Mouse (Mus musculus): Measurements from ENCODE around the gene Clca1. TPM values are rescaled to one million over a fixed set of nuclear protein-coding genes. Genes with fewer than 3 reads are reported as not detected.
"Not testable (repeated sequence)": the region's sequence is repeated elsewhere in the genome, so short reads cannot be mapped to it uniquely, and the experiment has no call there.

Clca1 gene
- total RNA-seq (2021): not detected

DNA sequence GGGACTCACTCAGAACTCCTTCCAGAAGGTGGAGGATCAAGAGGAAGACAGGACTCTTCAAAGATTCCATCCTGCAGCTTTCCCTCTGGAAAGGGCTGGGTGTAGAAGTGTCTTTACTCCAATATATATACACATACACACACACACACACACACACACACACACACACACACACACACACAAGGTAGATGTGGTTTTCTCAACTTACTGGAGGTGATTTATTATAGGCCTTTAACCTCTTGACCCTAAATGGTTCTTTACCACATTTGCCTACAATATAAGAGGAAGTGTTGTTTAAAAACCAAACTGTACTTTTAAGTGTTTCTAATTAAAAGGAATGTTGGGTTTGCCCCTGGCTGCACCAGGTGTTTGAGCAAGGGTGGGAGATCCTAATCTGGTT is at the start of gene Clca1:
Gene Clca1, minus strand, starts transcription at position 101 of the 400 bp plus-strand sequence.
- intact Hi-C loops (cut with DNase I): no loop called here
- no peak for DNase-seq (ENCODE audit: extremely low spot score in 1 of 2, low spot score in 2 of 2)

- intact Hi-C loops (cut with DNase I): no loop called here
- no peak for DNase-seq (ENCODE audit: extremely low spot score in 1 of 2, low spot score in 2 of 2)
These were observed 48.3 kb upstream of the Clca1 start for GRCm38 (mm10) chr3:145080904-145081303.

DNA sequence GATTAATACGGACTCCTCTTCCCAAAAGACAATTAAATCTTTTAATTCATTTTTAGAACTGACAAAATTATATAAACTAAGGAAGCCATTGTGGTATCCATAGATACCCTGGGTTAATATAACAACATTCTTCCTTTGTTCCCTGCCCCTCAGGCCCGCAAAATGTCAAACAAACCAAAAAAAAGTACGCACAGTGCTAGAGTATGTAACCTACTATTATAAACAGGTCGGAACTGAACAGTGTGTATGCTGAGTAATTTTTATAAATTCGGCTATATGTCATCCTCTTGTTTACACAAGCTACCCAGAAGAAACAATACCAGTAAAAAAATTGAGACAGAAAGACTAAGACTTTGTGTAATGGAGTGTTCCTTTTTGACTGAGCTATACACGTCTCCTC is 45.8 kb upstream of the Clca1 start:
- intact Hi-C loops (cut with DNase I): no loop called here
- DNase-seq (ENCODE audit: extremely low spot score in 1 of 2, low spot score in 2 of 2): no peak

DNA sequence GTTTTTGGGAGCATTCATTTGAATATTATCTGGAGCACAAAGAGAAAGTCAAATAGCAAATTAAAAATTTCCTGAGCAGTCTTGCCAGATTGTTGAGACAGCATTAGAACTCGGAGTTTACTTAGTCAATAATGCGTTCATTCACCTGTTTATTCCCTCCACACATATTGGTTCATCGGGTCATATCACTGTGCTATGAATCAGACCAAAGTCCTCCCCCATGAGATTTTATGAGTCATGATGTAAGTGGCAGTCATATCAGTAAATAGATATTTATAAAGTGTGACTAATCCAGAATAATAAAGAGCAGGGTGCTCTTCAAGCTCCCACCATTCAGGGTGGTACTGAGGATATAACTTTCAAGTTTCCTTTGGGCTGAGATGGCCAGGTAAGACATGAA is 39.8 kb upstream of the Clca1 start:
- DNase-seq (ENCODE audit: extremely low spot score in 1 of 2, low spot score in 2 of 2): no peak
- intact Hi-C loops (cut with DNase I): no loop called here

GRCm38 (mm10) chr3:145068964-145069363 is 36.4 kb upstream of the Clca1 start:
- intact Hi-C loops (cut with DNase I): no loop called here
- no peak for DNase-seq (ENCODE audit: extremely low spot score in 1 of 2, low spot score in 2 of 2)

GRCm38 (mm10) chr3:145055138-145055537 is 22.6 kb upstream of the Clca1 start:
- intact Hi-C loops (cut with DNase I); DNase-seq (ENCODE audit: extremely low spot score in 1 of 2, low spot score in 2 of 2): not testable (repeated sequence)

- no peak for DNase-seq (ENCODE audit: extremely low spot score in 1 of 2, low spot score in 2 of 2)
- intact Hi-C loops (cut with DNase I): no loop called here
These were observed 17.2 kb upstream of the Clca1 start for GRCm38 (mm10) chr3:145049820-145050219.

- intact Hi-C loops (cut with DNase I): no loop called here
- DNase-seq (ENCODE audit: extremely low spot score in 1 of 2, low spot score in 2 of 2): no peak
These were observed 6.2 kb upstream of the Clca1 start for GRCm38 (mm10) chr3:145038813-145039212.

DNA sequence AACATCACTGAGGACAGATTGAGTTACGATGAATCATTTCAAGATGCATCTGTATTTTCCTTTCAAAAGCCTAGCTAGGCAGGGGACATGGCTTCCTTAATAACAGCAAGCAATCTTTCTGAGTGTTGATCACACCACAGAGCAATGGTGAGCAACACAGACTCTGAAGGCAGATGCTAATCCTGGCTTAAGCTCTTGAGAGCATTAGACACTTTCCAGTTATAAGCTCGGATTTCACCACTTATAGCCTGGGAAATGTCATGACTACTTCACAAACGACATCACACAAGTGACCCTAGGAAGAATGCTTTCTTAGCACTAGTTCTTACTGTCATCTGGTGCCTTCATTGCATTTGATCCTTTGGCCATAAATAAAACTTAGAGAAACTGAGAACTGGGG is 4.5 kb downstream of the Clca1 start:
- intact Hi-C loops (cut with DNase I): loop anchor here (10.0 kb wide), 1 partner anchor 203 kb away; no protein-coding TSS in a partner anchor
- DNase-seq (ENCODE audit: extremely low spot score in 1 of 2, low spot score in 2 of 2): no peak

DNA sequence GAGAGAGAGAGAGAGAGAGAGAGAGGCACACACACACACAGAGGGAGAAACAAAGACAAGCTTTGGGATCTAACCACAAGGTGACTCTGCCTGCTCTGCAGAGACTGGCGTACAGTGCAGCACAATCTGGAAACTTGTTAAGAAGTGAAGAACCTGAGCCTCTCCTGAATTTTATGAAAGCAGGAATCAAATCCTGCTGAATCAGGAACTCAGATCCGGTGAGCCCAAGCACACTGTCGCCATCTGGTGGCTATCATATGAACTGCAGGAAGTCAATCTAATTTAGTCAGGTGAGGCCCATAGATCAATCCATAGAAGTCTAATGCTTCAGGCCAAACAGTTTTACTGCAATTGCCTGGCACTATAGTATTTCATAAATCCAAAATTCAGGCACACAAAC is 5.8 kb downstream of the Clca1 start:
- intact Hi-C loops (cut with DNase I): loop anchor here (10.0 kb wide), 1 partner anchor 202 kb away; no protein-coding TSS in a partner anchor
- DNase-seq (ENCODE audit: extremely low spot score in 1 of 2, low spot score in 2 of 2): peak; percentile 28 to 31

- intact Hi-C loops (cut with DNase I): no loop called here
- no peak for DNase-seq (ENCODE audit: extremely low spot score in 1 of 2, low spot score in 2 of 2)
These were observed 14.8 kb downstream of the Clca1 start for GRCm38 (mm10) chr3:145017807-145018206.

DNA sequence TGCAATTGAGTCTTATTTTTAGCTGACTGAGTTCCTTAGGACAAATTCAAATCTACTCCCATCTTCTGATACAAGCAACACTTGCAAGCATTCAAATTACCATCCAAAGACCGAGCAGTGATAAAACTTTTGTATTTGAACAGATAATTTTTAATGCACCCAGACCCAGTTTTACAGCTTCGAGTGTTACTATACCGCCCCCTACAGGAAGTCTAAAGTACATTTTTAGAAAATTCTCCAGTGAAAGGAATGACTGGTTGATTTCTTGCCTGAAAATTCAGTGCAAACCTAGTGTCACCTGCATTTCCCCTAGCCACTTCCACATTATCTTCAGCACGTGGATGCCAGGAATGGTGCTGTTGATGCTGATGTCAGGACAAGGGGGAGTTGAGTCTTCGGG is 28.2 kb downstream of the Clca1 start:
- intact Hi-C loops (cut with DNase I): no loop called here
- DNase-seq (ENCODE audit: extremely low spot score in 1 of 2, low spot score in 2 of 2): no peak

DNA sequence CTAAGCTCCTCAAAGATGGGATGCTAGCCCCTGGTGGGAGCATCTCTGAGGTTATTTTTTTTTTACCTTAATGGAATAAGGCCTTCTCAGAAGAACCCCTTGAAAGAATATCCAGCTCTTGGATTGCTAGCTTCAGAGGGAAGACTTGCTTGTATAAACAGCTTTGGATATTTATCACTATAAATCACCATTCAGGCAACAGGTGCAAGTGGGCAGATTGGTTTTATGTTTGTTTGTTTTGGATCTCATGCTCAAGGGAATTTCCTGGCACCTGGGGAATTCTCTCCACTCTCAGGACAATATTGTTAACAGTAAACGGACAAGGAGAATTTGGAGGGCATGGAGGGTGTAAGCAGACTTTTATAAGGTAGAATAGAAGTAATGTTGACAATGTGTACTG is 31.7 kb downstream of the Clca1 start:
- intact Hi-C loops (cut with DNase I): no loop called here
- no peak for DNase-seq (ENCODE audit: extremely low spot score in 1 of 2, low spot score in 2 of 2)

- intact Hi-C loops (cut with DNase I): no loop called here
- DNase-seq (ENCODE audit: extremely low spot score in 1 of 2, low spot score in 2 of 2): no peak
These were observed 39.5 kb downstream of the Clca1 start for GRCm38 (mm10) chr3:144993055-144993454.

DNA sequence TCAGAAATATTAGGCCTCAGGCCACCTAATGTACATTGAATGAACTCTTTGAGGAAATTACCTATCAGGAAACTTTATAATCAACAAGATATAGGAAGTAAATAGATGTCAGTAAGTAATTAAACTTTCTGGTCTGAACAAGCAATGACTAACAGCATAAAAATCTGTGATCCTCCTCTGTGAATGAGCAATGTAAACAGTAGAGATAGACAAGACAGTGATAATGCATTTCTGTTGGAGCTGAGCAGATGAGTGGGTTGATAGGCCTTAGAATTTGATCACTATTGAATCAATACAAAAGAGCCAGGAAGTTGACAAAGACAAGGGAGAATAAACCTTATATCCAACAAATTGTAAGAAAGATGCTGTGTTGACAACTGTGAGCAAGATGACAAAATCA is 40.0 kb downstream of the Clca1 start:
- intact Hi-C loops (cut with DNase I): no loop called here
- DNase-seq (ENCODE audit: extremely low spot score in 1 of 2, low spot score in 2 of 2): no peak

DNA sequence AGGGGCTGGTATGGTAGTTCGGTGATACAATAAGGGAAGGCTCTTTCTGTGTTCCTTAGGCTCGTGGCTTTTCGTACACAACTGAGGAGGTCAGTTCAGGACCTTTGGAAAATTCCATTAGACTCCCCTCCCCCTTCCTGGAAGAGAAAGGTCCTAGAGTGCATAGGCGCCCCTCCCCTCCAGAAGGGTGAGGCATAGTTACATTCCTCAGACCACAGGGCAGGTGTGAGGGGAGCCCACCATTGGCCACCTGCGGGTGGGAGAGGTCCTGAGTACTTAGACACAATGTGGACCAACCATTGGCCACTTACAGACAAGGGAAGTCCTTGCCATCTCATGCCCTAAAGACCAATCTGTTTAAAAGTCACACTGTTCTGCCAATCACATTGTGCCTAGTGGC is 46.7 kb downstream of the Clca1 start:
- DNase-seq (ENCODE audit: extremely low spot score in 1 of 2, low spot score in 2 of 2): no peak
- intact Hi-C loops (cut with DNase I): no loop called here

DNA sequence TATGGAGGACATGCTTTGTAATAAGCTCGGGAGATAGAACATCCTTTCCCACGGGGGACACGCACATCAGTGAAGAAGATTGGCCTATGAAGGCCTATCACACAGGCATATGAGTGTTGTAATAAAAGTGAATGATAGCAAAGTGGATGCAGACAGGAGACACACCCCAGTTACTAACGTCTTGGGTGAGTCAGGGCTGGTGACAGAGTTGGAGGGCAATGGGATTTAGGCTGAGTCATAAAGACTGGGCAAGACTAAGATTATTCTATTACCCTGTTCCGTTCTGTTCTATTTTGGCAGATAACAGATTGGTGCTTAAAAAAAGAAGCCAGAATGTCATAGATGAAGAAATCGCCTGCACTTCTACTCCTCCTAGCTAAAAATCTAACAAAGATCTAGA is 52.0 kb downstream of the Clca1 start:
- DNase-seq (ENCODE audit: extremely low spot score in 1 of 2, low spot score in 2 of 2): no peak

DNA sequence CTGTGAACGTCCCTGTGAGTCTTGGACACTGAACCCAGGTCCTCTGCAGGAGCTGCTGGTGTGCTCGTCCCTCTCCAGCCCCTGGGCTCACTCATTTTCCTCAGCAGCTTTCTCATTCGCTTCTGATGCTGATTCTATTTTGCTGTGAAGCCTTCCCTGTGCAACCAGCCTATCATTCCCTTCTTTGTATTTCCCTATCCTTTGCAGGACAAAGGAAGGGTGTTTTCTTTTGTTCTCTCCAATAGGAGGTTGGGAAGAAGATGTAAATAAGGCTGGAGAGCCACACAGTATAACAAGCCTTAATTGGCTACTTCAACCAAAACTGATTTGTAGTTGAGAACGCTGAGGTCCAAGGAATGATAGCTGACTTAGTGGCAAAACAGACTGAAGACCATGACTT is 54.9 kb downstream of the Clca1 start:
- intact Hi-C loops (cut with DNase I): no loop called here
- DNase-seq (ENCODE audit: extremely low spot score in 1 of 2, low spot score in 2 of 2): no peak

More for the DNA sequence above, 52.0 kb downstream of the Clca1 start:
- intact Hi-C loops (cut with DNase I): no loop called here

GRCm38 (mm10) chr3:144976091-144976490 is 56.5 kb downstream of the Clca1 start:
- DNase-seq (ENCODE audit: extremely low spot score in 1 of 2, low spot score in 2 of 2): no peak
- intact Hi-C loops (cut with DNase I): no loop called here

- intact Hi-C loops (cut with DNase I): no loop called here
- DNase-seq (ENCODE audit: extremely low spot score in 1 of 2, low spot score in 2 of 2): no peak
These were observed 57.6 kb downstream of the Clca1 start, which contains the start of gene Clca4a for GRCm38 (mm10) chr3:144974945-144975344. Clca4a (minus strand) TSS chr3:144975045.

DNA sequence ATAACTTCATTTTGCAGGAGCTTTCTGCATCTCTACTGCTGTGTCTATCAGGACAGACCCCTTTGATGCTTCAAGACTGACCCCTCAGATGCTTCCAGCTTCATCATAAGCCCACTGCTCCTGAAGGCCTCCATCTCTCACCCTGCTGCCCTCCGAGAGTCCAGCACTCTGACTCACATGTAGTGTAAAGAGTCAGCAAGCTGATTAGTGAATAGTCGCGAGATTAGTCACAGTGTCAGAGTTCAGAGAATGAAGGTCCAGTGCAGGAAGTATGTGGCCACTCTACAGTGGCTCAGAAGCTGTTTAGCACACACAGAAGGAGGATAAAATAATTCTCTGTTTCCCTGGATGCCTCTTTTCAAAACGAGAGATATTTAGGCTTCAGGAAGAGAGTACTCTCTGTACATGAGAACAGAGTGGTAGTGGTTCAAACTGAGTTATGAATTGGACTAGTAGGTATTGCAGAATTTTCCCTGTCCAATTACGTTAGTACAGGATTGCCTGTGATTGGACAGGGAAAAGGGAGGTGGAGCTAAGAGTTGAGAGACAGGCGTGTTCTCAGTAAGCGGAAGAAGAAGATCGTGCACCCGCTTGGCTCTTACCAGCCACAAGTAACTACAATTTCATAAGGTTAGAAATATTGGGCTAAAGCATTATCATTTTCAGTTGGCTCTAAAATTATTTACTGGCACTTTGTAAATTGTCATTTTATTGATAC is 60.9 kb downstream of the Clca1 start:
- DNase-seq (ENCODE audit: extremely low spot score in 1 of 2, low spot score in 2 of 2): no peak
- intact Hi-C loops (cut with DNase I): no loop called here
